Mouse (Mus musculus) heart, postnatal 0 days (tissue): Measurements from ENCODE around the gene Msh5. TPM values are rescaled to one million over a fixed set of nuclear protein-coding genes. Genes with fewer than 3 reads are reported as not detected.

ENCODE experiments used
- ATAC-seq: fragments of 200-750 bp; cut with Nextera tagmentation; 2 replicates; pipeline ENCODE4 v1.8.0; 2017; ENCODE audit warnings: low read depth, moderate number of reproducible peaks, moderate library complexity; ENCODE audit not compliant: insufficient read depth
- DNase-seq: peaks from one replicate; pipeline ENCODE4 v3.0.0-alpha.2; 2016; ENCODE audit warnings: low spot score
- H3K27ac ChIP-seq: fragments of 300-500 bp; sonication (generic); 2 replicates; pipeline ENCODE4 v1.5.1; 2014; ENCODE audit warnings: low read depth, mild to moderate bottlenecking
- H3K27me3 ChIP-seq: fragments of 300-500 bp; sonication (generic); 2 replicates; pipeline ENCODE4 v1.6.1; 2014; ENCODE audit warnings: low read length, mixed read lengths; ENCODE audit not compliant: control insufficient read depth, insufficient read depth
- H3K36me3 ChIP-seq: fragments of 300-500 bp; sonication (generic); replicated peaks from 2 replicates; pipeline ENCODE4 v1.6.1; 2014; ENCODE audit warnings: low read length, mixed read lengths; ENCODE audit not compliant: control insufficient read depth, insufficient read depth
- H3K4me1 ChIP-seq: fragments of 300-500 bp; sonication (generic); 2 replicates; pipeline ENCODE4 v1.6.1; 2014; ENCODE audit warnings: antibody characterized with exemption; ENCODE audit not compliant: control insufficient read depth, insufficient read depth
- H3K4me2 ChIP-seq: fragments of 300-500 bp; sonication (generic); 2 replicates; pipeline ENCODE4 v1.6.1; 2014; ENCODE audit warnings: low read depth, mild to moderate bottlenecking, low read length, moderate library complexity
- H3K4me3 ChIP-seq: fragments of 300-500 bp; sonication (generic); 2 replicates; pipeline ENCODE4 v1.5.1; 2014; ENCODE audit warnings: low read depth, low read length
- H3K9ac ChIP-seq: fragments of 300-500 bp; sonication (generic); replicated peaks from 2 replicates; pipeline ENCODE4 v1.6.1; 2014; ENCODE audit warnings: low read depth, low read length, mixed read lengths
- H3K9me3 ChIP-seq: fragments of 300-500 bp; sonication (generic); replicated peaks from 2 replicates; pipeline ENCODE4 v1.6.1; 2016; ENCODE audit warnings: low read length; ENCODE audit not compliant: control insufficient read depth
- CTCF ChIP-seq: IDR thresholded peaks from 2 replicates; pipeline ENCODE4 v1.5.1; 2016; ENCODE audit warnings: antibody characterized with exemption, control low read depth, low read depth
- EP300 ChIP-seq: IDR thresholded peaks from 2 replicates; pipeline ENCODE4 v1.6.1; 2016; ENCODE audit warnings: antibody characterized with exemption, low read depth
- WGBS: fragments of 180-500 bp; shearing (Covaris S2); extraction: QIAGEN DNeasy Blood & Tissue Kit; methylation state at CpG from one replicate; pipeline ENCODE4 v1.1.7; 2014; 5-methylcytosine and 5-hydroxymethylcytosine counted together
- polyA plus RNA-seq: library from polyadenylated mRNA; unstranded; fragments of >200 nt; fragmentation: Nextera tagmentation; extraction: Ambion mirVana; gene quantifications from 2 replicates; pipeline ENCODE4 v1.2.1, GENCODE M21; 2015
- total RNA-seq: library from RNA; depleted of rRNA; stranded (reverse); fragments of >200 nt; gene quantifications from 2 replicates; pipeline ENCODE4 v1.2.3, GENCODE M21; 2014; ENCODE audit warnings: low replicate concordance

The Msh5 gene
- total and polyA plus RNA-seq, 2 experiments from 2014 or later: 1.2 to 1.4 TPM

- H3K36me3 ChIP-seq: no peaks in the 10 kb centered on the region
- no peak overlapping the region for H3K27ac ChIP-seq
- no peaks in the 10 kb centered on the region for H3K9me3 ChIP-seq
- no peaks in the 10 kb centered on the region for H3K4me1 ChIP-seq
- no peak for DNase-seq
- ATAC-seq: no peak
- H3K4me3 ChIP-seq: no peak overlapping the region
- TF ChIP-seq CTCF: no peak
- TF ChIP-seq EP300: no peak
- no peaks in the 10 kb centered on the region for H3K27me3 ChIP-seq
- H3K4me2 ChIP-seq: no peak overlapping the region
- H3K9ac ChIP-seq: no peak overlapping the region
- WGBS: 90% methylated on average over 11 of the region's 11 CpGs
Measured at GRCm38 (mm10) chr17:35031272-35031671, 15.3 kb downstream of the Msh5 start.

GRCm38 (mm10) chr17:35029691-35030532 is 16.6 kb downstream of the Msh5 start:
- 0 out of 2 replicates have a peak, but pooled peaks cover 3% of the 10 kb centered on the region for H3K27me3 ChIP-seq
- H3K9me3 ChIP-seq: no peaks in the 10 kb centered on the region
- peak overlapping the region; percentile 14; the same call in 1 of the 2 replicates for H3K4me2 ChIP-seq
- 44% methylated on average over 19 of the region's 19 CpGs for WGBS
- H3K9ac ChIP-seq: no peak overlapping the region
- ATAC-seq (no peak), DNase-seq (no peak)
- H3K27ac ChIP-seq: no peak overlapping the region
- TF ChIP-seq CTCF: peak; percentile 56
- TF ChIP-seq EP300: no peak
- H3K4me3 ChIP-seq: no peak overlapping the region
- no peaks in the 10 kb centered on the region for H3K4me1 ChIP-seq
- no peaks in the 10 kb centered on the region for H3K36me3 ChIP-seq

GRCm38 (mm10) chr17:35028315-35028714 is 18.2 kb downstream of the Msh5 start:
- Histone ChIP-seq H3K36me3 (no peaks in the 10 kb centered on the region), H3K4me2 (no peak overlapping the region), H3K9me3 (no peaks in the 10 kb centered on the region), H3K4me3 (no peak overlapping the region), H3K27ac (no peak overlapping the region), H3K9ac (no peak overlapping the region), H3K27me3 (0 out of 2 replicates have a peak, but pooled peaks cover 3% of the 10 kb centered on the region), H3K4me1 (no peaks in the 10 kb centered on the region)
- WGBS: 62% methylated on average over 2 of the region's 2 CpGs
- TF ChIP-seq CTCF (no peak), EP300 (no peak)
- DNase-seq (no peak), ATAC-seq (no peak)

DNA sequence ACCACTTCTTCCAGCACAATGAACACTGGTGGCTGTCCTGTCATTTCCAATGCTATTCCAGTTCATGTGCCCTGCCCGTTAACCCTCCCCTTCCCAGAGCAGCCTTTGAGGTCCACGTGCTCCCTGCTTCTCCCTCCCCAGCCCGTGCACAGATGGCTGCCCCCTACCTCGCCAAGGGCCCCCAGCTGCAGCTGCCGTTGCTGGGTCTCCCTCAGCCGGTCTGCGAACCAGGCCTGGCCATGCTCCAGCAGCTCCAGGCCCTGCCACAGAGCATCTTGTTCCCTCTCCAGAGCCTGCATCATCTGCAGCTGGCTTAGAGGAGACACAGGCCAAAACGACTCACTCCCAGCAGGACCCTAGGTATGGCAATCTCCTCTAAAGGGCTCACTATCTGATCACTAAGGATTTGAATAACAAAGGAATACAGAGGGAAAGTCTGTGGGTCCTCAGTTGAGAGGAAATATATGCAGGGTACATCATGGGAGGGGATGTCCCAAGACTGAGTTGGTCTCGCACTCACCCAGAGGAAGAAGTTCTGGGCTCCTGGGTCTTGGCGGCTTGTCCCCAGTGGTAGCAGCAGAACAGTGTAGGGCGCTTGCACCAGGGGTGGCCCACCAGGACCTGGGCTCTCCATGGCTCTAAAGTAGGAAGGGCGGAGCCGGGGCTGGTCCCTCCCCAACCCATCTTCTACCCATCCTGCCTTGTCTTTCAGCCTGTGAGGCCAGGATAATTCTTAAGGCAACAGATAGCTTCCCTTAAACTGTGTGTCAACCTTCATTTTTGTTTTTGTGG is 19.1 kb downstream of the Msh5 start, which contains the start of gene Sapcd1:
TSS of gene Sapcd1 (minus strand) at position 740 of the 792 bp plus-strand sequence.
- 42% methylated on average over 13 of the region's 13 CpGs for WGBS
- H3K4me1 ChIP-seq: no peaks in the 10 kb centered on the region
- 0 out of 2 replicates have a peak, but pooled peaks cover 3% of the 10 kb centered on the region for H3K27me3 ChIP-seq
- TF ChIP-seq EP300: no peak
- TF ChIP-seq CTCF: no peak
- H3K9me3 ChIP-seq: no peaks in the 10 kb centered on the region
- H3K4me3 ChIP-seq: no peak within 1 kb of the TSS
- DNase-seq: no peak
- H3K36me3 ChIP-seq: no peaks in the 10 kb centered on the region
- no peak within 1 kb of the TSS for H3K27ac ChIP-seq
- no peak within 1 kb of the TSS for H3K9ac ChIP-seq
- no peak; the same call in 1 of the 2 replicates for ATAC-seq
- H3K4me2 ChIP-seq: no peak within 1 kb of the TSS

DNA sequence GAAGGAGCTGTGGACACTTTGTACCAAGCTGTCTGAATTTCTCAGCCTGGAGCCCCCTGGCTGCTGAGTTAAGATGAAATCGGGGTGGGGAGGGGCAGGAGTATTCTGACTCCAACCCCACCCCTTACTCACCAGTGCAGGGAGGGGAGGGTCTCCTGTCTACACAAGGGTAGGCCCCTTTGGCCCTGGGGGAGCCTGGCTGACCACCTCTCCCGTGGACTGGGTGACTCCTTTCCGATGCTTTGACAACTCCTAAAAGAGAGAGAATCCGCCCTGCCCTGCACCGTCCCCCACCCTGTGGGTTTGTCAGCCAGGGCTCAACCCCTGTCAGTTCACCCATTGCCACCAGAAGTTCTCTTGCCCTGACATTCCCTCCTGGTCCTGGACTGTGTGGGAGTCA is 20.3 kb downstream of the Msh5 start:
- H3K9me3 ChIP-seq: no peaks in the 10 kb centered on the region
- H3K4me3 ChIP-seq: no peak overlapping the region
- no peak overlapping the region for H3K9ac ChIP-seq
- no peak overlapping the region for H3K4me2 ChIP-seq
- WGBS: 81% methylated on average over 5 of the region's 5 CpGs
- no peak overlapping the region for H3K27ac ChIP-seq
- H3K36me3 ChIP-seq: no peaks in the 10 kb centered on the region
- H3K27me3 ChIP-seq: 0 out of 2 replicates have a peak, but pooled peaks cover 3% of the 10 kb centered on the region
- ATAC-seq (no peak), DNase-seq (no peak)
- H3K4me1 ChIP-seq: no peaks in the 10 kb centered on the region; the same call in 1 of the 2 replicates
- TF ChIP-seq CTCF: no peak
- TF ChIP-seq EP300: no peak
